Mouse (Mus musculus) kidney, postnatal 4 days (tissue): ENCODE data around the gene Crnkl1.
"Not testable (repeated sequence)": the region's sequence is repeated elsewhere in the genome, so short reads cannot be mapped to it uniquely, and the experiment has no call there.

ENCODE experiments used
- DNase-seq, 2 experiments: peaks; one replicate each; pipeline ENCODE4 v3.0.0; 2021; ENCODE audit warnings: mixed read lengths in 2 of 2

Crnkl1 gene

GRCm38 (mm10) chr2:145920941-145921650, 13.7 kb downstream of the Crnkl1 start:
- no peak for DNase-seq

GRCm38 (mm10) chr2:145905884-145906283, 28.9 kb downstream of the Crnkl1 start:
- not testable (repeated sequence) for DNase-seq

DNA sequence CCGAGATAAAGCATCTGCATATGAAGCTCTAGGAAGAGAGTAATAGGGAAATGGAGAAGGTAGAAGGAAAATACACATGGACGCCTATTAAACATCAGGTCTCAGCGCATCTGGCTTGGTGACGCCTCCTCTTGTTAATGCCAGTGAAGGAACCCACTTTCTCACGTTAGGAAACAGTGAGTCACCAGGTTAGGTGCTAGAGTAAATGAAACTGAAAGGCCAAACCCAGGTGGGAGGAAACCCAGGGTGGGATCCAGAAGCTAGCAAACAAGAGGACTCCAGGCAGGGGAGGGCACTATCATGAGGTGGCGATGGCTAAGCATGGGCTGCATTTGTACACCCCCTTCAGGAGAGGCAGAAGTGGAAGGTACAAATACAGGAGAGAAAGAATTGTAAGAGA, 29.7 kb downstream of the Crnkl1 start:
- DNase-seq: no peak

DNA sequence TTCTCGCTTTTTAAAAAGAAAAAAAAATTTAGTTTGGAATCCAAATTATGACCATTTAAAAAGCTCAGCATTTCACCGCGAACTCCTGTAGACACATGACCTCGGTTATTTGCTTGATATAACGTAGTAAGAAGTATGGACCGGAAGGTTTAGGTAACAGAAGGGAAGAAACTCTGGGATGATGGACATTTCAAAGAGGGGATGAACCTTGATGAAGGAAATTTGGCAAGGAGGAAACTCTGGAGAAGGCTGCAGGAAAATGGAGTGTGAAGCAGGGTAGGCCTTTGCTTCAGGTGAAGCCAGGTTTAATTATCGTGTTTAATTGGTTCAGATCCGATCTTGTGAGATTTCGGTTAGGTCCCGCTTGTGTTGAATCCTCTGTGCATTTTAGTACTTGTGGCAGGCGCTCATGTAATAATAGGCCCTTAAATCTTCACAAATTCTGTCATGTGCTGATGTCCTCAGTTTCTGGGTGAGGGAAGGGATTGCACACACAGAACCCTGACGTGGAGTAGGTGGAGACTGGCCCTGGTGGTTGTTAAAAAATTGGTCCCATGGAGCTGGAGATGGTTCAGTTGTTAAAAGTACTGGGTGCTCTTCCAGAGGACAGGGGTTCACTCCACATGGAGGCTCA, 30.7 kb downstream of the Crnkl1 start:
- DNase-seq: no peak

- peak; percentile 93 to 95 for DNase-seq
These were observed 31.5 kb downstream of the Crnkl1 start for GRCm38 (mm10) chr2:145903061-145903901.

DNA sequence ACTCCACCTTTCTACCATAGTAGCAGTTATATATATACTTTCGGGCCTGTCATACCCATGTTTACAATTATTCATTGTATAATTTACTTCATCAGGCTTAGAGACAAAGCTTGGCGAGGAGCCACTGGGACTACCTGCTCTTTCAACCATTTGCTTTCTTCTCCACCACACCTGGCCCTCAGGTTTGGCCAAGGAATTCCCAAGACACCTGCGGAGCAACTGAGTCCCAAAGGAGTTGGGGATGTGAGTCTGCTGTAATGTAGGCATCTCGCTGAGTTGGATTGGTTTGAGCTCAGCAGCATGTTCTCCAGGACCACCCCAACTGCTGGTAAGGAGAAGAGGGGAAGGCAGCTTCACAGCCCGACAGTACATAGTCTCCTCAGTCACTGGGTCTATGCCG, 33.0 kb downstream of the Crnkl1 start, which contains the start of gene Naa20:
Naa20 (plus strand) TSS at position 239 of the 400 bp plus-strand sequence.
- no peak for DNase-seq

GRCm38 (mm10) chr2:145900318-145900717, 34.5 kb downstream of the Crnkl1 start:
- not testable (repeated sequence) for DNase-seq

DNA sequence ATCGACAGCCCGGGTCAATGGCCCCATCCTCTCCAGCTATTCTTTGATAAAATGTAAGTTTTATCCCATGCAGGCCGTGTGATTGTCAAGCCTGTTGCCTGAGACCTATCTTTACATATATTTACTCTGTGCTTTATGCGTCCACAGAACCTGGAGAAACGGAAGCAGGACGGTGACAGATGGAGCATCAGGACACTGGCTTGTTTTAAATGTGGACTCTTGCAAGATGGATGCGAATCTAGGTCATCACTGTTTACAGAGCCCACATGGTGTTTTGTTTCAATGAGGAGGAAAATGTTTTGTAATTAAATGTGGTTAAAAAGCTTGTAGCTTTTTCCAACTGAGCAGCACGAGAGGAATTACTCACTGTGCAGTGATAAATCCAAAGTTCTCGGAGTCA, 36.7 kb downstream of the Crnkl1 start:
- DNase-seq: no peak

DNA sequence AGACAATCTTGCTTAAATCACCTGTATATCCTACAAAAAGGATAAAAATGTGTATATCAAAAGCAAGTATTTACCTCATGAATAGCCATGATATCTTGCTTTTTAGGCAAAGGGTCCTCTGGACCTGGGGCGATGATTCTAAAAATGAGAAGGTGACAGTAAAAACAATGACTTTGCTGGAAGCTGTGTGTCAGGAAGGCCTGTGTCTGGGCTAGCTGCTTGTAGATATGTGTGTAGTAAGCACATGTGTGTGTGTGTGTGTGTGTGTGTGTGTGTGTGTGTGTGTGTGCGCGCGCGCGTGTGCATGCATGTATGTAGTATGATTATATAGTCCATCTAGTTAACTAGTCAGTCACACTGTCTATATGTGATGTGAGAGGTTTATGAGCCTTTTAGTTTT, 41.1 kb downstream of the Crnkl1 start:
- DNase-seq: no peak

DNA sequence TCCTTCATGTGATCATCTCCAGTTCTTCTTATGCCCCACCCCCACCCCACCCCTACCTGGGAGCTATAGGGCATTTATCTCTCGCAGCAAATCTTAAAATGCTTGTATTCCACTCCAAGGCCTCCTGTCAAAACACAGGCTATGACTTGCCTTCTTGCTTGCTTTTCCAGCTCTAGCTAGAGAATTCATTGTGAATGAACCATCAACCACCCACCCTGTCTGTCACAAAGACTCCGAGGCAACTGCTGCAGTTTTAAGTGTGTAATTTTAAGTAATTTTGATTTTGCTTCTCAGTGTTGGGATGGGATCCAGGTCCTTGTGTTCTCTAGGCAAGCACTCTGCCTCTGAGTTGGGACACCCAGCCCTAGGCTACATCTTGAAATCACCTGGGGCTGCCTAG, 44.2 kb downstream of the Crnkl1 start:
- DNase-seq: no peak

- DNase-seq: no peak
These were observed 45.9 kb downstream of the Crnkl1 start for GRCm38 (mm10) chr2:145888766-145889480.

DNA sequence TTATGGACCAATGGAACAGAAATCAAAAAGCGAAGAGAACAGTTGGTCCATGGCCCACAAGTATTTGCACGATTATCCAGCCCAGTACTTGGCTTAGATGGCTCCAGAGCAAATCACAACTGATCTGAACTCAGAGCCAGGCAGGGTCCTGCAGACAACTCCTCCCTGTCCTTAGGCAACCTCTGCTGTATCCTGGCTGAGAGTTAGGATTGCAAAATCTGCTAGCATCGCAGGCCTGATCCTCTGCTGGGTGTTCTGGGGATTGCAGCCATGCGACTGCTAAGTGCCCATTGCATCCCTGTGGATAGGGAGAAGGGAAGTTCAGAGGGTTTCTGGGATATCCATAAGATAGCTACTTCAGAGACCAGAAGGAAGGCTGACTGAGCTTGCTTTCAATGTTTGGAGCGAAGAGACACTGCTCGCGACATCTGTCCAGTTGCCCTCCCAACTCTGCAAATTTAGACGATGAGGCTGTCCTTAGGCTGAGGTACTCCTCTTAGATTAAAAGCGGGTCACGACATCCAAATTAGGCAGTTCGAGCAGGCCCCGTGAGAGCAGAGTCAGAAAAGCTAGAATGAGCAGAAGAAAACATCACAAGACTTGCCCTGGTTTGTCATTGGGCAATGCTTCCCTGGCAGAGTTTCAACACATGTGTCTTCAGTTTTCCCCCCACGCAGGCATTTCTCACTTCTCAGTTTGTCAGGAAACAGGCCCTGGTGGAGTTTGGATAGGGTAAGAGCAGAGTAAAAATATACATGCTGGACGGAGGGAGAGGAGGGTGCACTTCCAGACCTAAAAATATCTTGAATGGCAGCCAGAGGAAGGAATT, 46.7 kb downstream of the Crnkl1 start:
- peak; percentile 57 to 67 for DNase-seq

DNA sequence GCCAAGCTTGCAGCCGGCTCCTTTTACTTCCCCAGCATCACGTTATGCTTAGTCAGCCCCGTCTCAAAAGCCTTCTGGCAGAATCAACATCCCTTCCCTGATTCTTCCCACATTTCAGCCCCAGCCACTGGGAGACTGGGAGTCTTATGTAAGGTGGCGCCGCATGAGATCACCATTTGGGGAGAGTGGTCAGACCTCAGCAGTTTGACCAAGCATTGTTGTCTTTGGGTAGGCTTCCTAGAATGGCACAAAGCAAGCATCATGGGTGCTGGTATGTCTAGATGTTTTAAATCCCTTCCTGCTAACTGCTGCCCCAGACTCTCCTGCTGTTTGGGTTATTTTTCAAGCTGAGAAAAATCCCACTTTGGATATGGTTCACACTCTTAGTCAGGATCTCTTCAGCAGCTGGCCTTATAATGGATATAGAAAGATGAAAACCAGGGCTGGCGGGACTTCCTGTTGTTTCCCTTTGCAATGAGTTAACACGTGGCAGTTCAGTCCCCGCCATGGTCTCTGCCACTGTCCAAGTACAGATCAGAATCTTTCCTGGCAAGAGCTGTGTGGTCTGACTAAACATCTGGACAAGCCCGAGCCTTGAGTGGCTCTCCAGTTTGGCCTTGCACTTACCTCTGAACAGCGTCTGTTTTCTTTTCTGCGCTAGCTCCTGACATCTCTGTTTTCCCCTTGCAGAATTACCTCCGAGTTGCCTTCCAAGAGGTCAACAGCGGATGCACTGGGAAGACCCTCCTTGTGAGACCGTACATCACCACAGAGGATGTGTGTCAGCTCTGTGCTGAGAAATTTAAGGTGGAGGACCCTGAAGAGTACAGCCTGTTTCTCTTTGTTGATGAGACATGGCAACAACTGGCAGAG, 49.7 kb downstream of the Crnkl1 start:
- DNase-seq: peak in 1 of 2 experiments; percentile 46

- peak in 1 of 2 experiments; percentile 32 for DNase-seq
These were observed 50.5 kb downstream of the Crnkl1 start for GRCm38 (mm10) chr2:145884036-145884912.

- DNase-seq: no peak
These were observed 52.4 kb downstream of the Crnkl1 start for GRCm38 (mm10) chr2:145882398-145882797.

DNA sequence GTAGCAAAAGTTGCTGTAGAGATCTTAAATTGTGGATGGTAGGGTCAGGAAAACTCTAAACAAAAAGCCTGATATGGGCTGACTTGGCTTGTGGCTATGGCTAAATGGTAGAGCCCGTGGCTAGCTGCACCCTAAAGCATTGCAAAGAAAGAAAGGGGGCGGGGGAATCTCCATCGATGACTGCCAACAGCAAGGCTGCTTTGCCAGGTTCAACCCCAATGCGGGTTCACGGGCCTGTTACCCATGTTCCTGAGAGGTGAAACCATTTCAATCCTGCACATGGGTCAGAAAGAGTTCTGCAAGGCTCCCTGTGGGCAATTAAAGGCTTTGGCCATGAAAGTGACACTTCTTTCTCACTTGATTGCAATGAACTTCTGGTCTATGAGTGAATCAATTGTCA, 52.9 kb downstream of the Crnkl1 start:
- no peak for DNase-seq

GRCm38 (mm10) chr2:145880887-145881747, 53.7 kb downstream of the Crnkl1 start:
- DNase-seq: no peak

DNA sequence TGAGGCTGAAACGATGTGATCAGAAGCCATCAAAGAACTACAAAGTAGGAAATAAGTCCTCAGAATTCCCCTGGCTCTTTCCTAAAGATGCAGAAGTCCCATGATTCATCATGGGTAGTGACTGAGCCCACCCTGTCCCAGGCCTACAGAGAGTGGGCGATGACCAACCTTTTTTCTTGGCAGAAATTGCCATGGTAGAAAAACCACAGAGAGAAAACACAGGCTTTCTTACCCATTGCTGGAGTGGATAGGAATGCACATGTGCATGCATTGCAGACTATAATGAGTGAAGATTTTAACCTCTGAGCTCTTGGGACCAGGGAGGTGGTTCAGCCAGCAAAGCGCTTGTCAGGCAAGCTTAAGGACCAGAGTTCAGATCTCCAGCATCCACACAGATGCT, 57.6 kb downstream of the Crnkl1 start:
- no peak for DNase-seq
